Mouse (Mus musculus): ENCODE measurements around the gene Sirt1. TPM values are rescaled to one million over a fixed set of nuclear protein-coding genes. Genes with fewer than 3 reads are reported as not detected.

The Sirt1 gene
- 10 to 100 TPM; 21.7 TPM for polyA plus RNA-seq (2017; shearing (Covaris generic))

DNA sequence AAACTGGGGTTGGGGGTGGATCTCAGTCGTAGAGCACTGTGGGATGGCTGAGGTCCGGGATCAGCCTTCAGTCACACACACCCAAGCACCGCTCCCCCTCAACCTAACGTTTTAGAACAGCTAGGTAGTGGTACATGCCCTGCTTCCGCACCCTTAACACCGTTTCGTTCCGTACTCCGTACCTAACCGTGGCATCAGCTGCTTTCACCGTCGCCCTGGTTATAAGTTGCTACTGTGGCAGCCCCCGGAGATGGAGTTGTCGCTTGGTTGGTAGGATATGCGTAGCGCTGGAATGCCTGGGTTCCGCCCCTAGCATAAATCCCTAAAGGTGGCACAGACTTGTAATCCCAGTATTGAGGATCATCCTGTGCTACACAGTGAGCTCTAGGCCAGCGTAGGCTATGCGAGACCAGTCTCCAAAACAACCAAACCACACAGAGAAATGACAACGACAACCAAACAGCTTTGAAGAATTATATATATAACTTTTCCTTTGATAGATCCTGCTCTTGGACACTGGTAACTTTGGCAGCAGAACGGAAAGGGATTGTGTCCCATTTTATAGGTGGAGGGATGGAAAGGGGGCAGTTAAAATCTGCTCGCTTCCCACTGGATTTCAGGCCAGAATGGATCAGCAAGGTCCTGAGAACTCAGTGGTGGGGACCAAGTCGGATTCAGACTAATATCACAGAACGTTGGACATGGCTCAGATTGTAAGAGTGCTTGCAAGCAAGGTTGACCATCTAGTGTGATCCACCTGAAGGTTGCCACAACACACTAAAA, at the start of gene Sirt1:
Gene Sirt1, minus strand, starts transcription at position 207 of the 783 bp plus-strand sequence.

DNA sequence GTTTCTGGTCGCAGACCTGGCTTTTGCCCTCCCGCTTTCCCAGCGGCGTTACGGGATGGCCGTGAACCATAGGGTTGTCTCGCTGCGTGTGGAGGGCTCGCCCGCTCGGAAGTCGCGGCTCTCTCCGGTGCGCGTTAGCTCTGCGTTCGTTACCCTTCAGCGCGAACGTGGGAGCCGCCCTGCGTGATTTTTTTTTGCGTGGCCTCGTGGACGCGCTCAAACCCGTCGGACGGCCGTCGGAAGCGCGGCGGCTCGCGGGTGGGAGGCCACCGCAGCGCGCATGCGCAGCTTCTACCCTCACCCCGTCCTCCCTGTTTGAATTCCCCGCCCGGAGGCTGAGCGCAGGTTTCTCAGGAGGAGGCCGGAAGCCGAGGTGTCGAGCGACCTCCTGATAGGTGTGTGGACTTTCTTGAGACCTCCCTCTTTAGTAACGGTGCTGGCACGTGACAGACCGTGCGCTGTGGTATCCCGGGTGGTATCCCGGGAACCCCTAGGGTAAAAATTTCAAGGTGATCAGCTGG, 48.3 kb upstream of the Sirt1 start, which contains the start of gene Ctnna3:
Gene Ctnna3, plus strand, starts transcription at position 314 of the 521 bp plus-strand sequence.

DNA sequence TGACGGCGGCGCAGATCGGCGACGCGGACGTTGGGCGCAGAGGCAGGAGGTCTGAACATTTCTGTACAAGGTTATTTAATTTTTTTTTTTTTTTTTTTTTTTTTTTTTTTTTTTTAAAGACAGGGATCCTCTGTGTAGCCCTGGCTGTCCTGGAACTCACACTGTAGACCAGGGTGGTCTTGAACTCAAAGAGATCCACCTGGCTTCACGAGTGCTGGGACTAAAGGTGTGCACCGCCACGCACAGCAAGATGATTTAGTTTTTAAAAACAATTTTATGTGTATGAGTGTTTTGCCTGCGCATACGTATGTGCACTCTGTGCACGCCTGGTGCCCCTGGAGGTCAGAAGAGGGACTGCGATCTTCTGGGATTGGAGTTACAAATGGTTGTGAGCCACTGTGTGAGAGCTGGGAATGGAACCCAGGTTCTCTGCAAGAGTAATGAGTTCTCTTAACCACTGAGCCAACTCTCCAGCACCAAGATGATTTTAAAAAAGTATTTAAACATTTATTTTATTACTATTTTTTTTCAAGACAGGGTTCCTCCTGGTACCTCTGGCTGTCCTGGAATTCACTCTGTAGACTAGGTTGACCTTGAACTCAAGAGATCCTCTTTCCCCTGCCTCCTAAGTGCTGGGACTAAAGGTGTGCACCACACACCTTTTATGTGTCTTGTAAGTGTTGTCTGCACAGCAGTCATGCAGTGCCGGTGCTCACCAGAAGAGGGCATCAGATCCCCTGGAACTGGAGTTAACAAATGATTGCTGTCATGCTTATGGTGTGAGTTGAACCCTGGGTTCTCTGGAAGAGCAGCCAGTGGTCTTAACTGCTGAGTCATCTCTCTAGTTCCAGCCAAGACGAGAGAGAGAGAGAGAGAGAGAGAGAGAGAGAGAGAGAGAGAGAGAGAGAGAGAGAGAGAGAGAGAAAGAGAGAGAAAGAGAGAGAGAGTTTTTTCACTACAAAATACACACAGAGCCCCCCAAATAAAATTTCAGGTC, 40.5 kb upstream of the Sirt1 start, which contains the start of gene Gm7075:
Gene Gm7075, minus strand, starts transcription at position 51 of the 997 bp plus-strand sequence.

DNA sequence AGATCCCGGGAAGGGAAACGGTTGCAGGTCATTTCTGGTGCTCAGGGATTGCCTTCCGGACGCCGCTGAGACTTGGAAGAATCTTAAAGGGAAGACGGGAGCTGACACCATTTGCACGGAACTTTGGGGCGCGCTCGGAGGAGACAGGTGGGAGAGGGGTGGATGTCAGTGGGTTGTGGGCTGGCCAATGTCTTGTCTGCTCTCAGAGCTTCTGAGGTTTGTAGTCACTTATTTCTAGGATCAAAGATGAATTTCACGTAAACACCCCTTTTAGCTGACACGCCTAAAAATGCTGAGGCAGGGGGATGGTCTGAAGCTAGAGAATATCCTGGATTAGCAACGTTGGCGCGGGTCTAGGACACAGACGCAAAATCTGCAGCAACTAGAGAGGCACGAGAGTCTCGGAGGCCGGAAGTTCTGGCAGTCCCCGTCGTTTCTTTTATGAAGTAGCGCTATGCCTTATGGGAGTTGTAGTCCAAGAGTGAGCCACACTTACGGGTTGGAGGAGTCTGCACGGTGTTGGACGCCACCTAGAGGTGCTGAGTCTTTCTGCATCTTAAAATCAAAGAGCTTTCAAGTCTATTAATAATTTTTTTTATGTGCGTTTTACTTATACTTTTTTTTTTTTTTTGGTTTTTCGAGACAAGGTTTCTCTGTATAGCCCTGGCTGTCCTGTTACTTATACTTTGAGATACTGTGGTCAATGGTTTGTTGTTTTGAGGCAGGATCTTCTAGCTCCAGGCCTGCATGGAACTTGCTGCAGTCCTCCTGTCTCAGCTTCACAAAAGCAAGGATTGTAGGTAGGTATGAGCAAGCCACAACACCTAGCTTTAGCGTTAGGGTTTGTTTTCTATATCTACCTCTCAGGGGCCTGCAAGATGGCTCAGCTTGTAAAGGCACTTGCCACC, 1.1 kb upstream of the Sirt1 start, which contains the start of gene Dnajc12:
Gene Dnajc12, plus strand, starts transcription at position 72 of the 908 bp plus-strand sequence.

Other genes starting within 250 kb of the Sirt1 start
- gene Mypn, start 177.8 kb downstream of the Sirt1 start, polyA plus RNA-seq (2017; shearing (Covaris generic)): 1 to 10 TPM in 1 of 2 experiments, under 1 TPM in 1; 0.13 to 2.8 TPM
- gene Herc4, start 137.9 kb downstream of the Sirt1 start, polyA plus RNA-seq (2017; shearing (Covaris generic)): 100 to 1,000 TPM; 109 to 110 TPM
- 1 to 10 TPM; 6.2 to 8.1 TPM for gene Dnajc12, start 739 bp upstream of the Sirt1 start, polyA plus RNA-seq (2017; shearing (Covaris generic))
- not detected for gene Gm7075, start 40.1 kb upstream of the Sirt1 start, polyA plus RNA-seq (2017; shearing (Covaris generic))
- gene Ctnna3, start 48.4 kb upstream of the Sirt1 start, polyA plus RNA-seq (2017; shearing (Covaris generic)): 1 to 10 TPM in 1 of 2 experiments, under 1 TPM in 1; 0.25 to 1.9 TPM

Measured in inflammation-experienced regulatory T-cells (primary cell).